Mouse (Mus musculus) embryonic facial prominence, embryonic 15.5 days (tissue): ENCODE data around the gene Cdhr2. TPM values are rescaled to one million over a fixed set of nuclear protein-coding genes. Genes with fewer than 3 reads are reported as not detected.

Experiments used
- ATAC-seq: fragments of 200-750 bp; cut with Nextera tagmentation; 2 replicates; pipeline ENCODE4 v1.8.0; 2017; ENCODE audit warnings: low read depth, moderate TSS enrichment; ENCODE audit not compliant: insufficient number of reproducible peaks, low FRiP score, low TSS enrichment
- H3K27ac ChIP-seq: fragments of 300-500 bp; sonication (generic); replicated peaks from 2 replicates; pipeline ENCODE4 v1.5.1; 2015; ENCODE audit warnings: mild to moderate bottlenecking, inconsistent platforms
- H3K27me3 ChIP-seq: fragments of 300-500 bp; sonication (generic); 2 replicates; pipeline ENCODE4 v1.6.1; 2015; ENCODE audit warnings: inconsistent platforms
- H3K36me3 ChIP-seq: fragments of 300-500 bp; sonication (generic); 2 replicates; pipeline ENCODE4 v1.6.1; 2015; ENCODE audit warnings: mild to moderate bottlenecking, inconsistent platforms
- H3K4me1 ChIP-seq: fragments of 300-500 bp; sonication (generic); 2 replicates; pipeline ENCODE4 v1.6.1; 2015; ENCODE audit warnings: inconsistent platforms
- H3K4me2 ChIP-seq: fragments of 300-500 bp; sonication (generic); replicated peaks from 2 replicates; pipeline ENCODE4 v1.6.1; 2015; ENCODE audit warnings: mild to moderate bottlenecking, inconsistent platforms
- H3K4me3 ChIP-seq: fragments of 300-500 bp; sonication (generic); replicated peaks from 2 replicates; pipeline ENCODE4 v1.5.1; 2015; ENCODE audit warnings: mild to moderate bottlenecking, inconsistent platforms
- H3K9ac ChIP-seq: fragments of 300-500 bp; sonication (generic); 2 replicates; pipeline ENCODE4 v1.6.1; 2015; ENCODE audit warnings: inconsistent platforms
- H3K9me3 ChIP-seq: fragments of 300-500 bp; sonication (generic); replicated peaks from 2 replicates; pipeline ENCODE4 v1.6.1; 2016; ENCODE audit warnings: inconsistent platforms
- WGBS: fragments of 180-500 bp; shearing (Covaris S2); methylation state at CpG from one replicate; pipeline ENCODE4 v1.1.7; 2015; 5-methylcytosine and 5-hydroxymethylcytosine counted together
- polyA plus RNA-seq: library from polyadenylated mRNA; unstranded; fragments of >200 nt; fragmentation: Nextera tagmentation; extraction: Ambion mirVana; gene quantifications from 2 replicates; pipeline ENCODE4 v1.2.1, GENCODE M21; 2015

The Cdhr2 gene
- polyA plus RNA-seq, 1 experiment from 2014 or later: not detected

DNA sequence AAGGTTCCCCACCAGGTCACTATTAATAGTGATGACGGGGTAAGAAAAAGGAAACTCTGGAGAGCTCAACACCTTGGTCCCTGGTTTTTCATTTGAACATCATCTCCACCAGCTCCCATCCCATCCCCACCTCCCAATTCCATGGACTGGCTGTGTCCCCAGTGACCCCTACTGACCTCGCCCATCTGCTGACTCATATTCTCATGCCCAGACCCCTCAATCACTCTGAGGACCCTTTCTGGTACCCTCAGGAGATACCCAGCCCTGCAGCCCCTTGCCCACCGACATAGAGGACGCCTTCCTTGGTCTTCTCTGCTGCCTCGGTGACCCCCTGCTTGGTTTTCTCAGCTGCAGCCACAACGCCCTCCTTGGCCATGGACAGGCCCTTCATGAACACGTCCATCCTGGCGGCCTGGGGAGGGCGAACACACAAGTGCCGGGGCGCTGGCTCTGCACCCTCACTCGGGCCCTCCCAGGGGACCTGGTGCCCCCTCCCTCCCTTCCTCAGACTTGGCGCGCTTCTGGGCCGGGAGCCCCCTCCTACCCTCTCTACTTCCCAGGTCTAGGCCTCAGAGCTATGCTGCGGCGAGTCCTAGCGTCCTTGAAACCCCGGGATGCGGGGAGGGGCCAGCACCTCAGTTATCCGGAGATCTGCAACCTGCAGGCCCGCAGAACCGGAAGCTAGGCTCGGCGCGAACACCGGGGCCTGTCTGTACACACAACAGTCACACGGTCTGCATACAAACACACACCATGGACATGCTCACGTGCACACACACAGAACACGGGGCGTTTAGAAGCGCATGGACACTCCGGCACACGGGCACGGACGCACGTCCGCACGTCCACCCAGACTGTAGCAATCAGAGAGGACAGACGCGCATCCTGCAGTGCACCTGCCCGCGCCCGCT, 64.3 kb downstream of the Cdhr2 start:
- WGBS: 4% methylated on average over 44 of the region's 44 CpGs
- H3K9me3 ChIP-seq: no peaks in the 10 kb centered on the region
- no peaks in the 10 kb centered on the region for H3K36me3 ChIP-seq
- H3K4me1 ChIP-seq: peaks cover 12% of the 10 kb centered on the region
- H3K4me3 ChIP-seq: peak overlapping the region; percentile 34
- H3K27ac ChIP-seq: no peak overlapping the region
- peak overlapping the region; percentile 47 for H3K4me2 ChIP-seq
- no peak for ATAC-seq
- no peak overlapping the region for H3K9ac ChIP-seq
- peaks cover 70% of the 10 kb centered on the region for H3K27me3 ChIP-seq

DNA sequence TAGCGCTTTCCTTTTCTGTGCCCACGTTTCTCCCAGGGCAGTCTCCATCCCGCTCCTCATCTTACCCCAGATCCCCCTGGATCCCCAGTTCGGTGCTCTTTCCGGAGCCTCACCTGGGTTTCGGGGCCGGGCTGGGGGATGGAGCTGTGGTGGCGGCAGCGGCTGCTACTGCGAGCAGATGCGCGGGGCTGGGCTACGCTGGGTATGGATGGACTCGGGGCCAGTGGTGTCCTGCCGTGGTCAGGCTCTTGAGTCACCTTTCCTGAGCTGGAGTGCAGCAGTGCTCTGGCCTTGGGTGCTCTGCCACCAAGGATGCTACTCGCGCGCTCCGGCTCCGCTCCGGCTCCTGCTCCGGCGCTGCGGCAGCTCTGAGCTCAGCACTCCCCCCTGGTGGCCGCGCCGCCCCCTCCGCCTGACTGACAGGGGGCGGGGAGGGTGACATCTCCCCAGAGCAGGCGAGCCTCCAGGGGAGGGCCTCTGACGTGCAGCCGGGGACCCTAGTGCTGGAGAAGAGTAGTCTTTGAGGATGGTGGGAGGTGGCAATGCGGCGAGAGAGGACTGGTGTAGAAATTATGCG, 65.0 kb downstream of the Cdhr2 start, which contains the start of gene Sncb:
Sncb (minus strand) TSS at position 404 of the 577 bp plus-strand sequence.
- no peaks in the 10 kb centered on the region for H3K36me3 ChIP-seq
- 0 out of 2 replicates have a peak, but pooled peaks have one; percentile 51 for ATAC-seq
- peak within 1 kb of the TSS; percentile 34 for H3K4me3 ChIP-seq
- H3K27ac ChIP-seq: no peak within 1 kb of the TSS
- 1% methylated on average over 35 of the region's 35 CpGs for WGBS
- peak within 1 kb of the TSS; percentile 47 for H3K4me2 ChIP-seq
- H3K4me1 ChIP-seq: peaks cover 12% of the 10 kb centered on the region
- H3K27me3 ChIP-seq: peaks cover 65% of the 10 kb centered on the region
- no peaks in the 10 kb centered on the region for H3K9me3 ChIP-seq
- H3K9ac ChIP-seq: no peak within 1 kb of the TSS

DNA sequence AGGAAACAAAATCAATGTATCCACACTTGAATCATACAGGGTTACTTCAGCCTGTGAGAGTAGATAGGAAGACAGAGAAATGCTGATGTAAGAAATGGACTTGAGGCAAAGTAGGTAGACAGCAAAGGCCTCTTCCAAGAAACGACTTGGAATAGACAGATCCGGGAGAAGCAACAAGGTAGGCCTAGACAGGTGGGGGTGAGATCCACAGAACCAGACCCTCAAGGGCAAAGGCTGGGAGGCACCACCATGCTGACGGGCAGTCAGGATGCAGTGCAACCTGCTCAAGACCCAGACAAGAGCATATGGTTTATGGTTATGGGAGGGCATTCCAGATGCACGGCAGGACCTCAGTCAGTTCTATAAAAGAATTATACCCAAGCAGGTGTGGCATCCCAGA, 65.8 kb downstream of the Cdhr2 start:
- H3K36me3 ChIP-seq: no peaks in the 10 kb centered on the region
- no peaks in the 10 kb centered on the region for H3K9me3 ChIP-seq
- no peak overlapping the region for H3K27ac ChIP-seq
- H3K4me3 ChIP-seq: no peak overlapping the region
- H3K9ac ChIP-seq: no peak overlapping the region
- H3K4me1 ChIP-seq: peaks cover 12% of the 10 kb centered on the region
- H3K4me2 ChIP-seq: no peak overlapping the region
- ATAC-seq: no peak
- H3K27me3 ChIP-seq: peaks cover 60% of the 10 kb centered on the region
- 78% methylated on average over 4 of the region's 4 CpGs for WGBS

DNA sequence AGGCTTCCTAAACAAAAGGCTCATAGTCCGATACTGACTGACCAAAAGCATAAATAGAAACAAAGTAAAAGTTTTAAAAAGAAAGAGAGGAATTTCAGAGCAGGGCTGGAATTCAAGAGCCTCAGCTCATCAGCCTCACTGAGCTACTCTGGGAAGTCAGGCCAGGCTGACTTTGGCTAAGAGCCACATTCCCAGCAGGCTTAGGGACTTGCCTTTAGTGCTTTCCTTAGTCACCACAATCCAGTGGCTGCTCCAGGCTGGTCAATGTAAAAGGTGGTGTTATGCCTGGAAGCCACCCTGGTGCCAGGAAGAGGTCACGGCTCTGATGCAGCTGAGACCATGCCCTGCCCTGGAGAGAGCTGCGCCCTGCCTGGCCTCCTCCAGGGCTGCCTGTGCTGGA, 79.3 kb downstream of the Cdhr2 start:
- H3K27ac ChIP-seq: no peak overlapping the region
- WGBS: 76% methylated on average over 3 of the region's 3 CpGs
- H3K27me3 ChIP-seq: no peaks in the 10 kb centered on the region

DNA sequence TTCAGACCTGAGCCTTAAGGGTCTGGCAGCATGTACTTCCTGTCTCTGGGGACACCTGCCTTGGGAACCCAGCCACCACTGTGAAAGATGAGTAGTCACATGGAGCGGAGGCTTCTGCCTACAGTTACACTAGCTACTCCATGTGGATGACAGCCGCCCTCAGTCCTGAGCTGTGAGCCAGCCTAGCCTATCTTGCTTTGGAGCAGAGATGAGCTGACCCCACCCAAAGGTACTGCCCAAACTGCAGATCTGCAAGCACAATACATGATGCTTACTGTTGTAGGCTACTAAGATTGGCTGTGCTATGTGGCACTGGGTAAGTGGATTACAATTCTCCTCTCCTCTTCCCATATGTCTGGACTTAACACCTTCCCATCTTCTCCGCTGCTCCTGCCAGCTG, 79.8 kb downstream of the Cdhr2 start:
- Histone ChIP-seq H3K27ac (no peak overlapping the region), H3K4me3 (no peak overlapping the region), H3K4me2 (no peak overlapping the region), H3K9me3 (no peaks in the 10 kb centered on the region), H3K27me3 (no peaks in the 10 kb centered on the region), H3K36me3 (no peaks in the 10 kb centered on the region), H3K9ac (no peak overlapping the region), H3K4me1 (peaks cover 4% of the 10 kb centered on the region; the same call in 1 of the 2 replicates)
- 79% methylated on average over 3 of the region's 3 CpGs for WGBS
- no peak for ATAC-seq

More for the DNA sequence above, 79.3 kb downstream of the Cdhr2 start:
- no peak for ATAC-seq
- Histone ChIP-seq H3K36me3 (no peaks in the 10 kb centered on the region), H3K4me1 (peaks cover 4% of the 10 kb centered on the region; the same call in 1 of the 2 replicates), H3K9me3 (no peaks in the 10 kb centered on the region), H3K4me2 (no peak overlapping the region), H3K4me3 (no peak overlapping the region), H3K9ac (no peak overlapping the region)

DNA sequence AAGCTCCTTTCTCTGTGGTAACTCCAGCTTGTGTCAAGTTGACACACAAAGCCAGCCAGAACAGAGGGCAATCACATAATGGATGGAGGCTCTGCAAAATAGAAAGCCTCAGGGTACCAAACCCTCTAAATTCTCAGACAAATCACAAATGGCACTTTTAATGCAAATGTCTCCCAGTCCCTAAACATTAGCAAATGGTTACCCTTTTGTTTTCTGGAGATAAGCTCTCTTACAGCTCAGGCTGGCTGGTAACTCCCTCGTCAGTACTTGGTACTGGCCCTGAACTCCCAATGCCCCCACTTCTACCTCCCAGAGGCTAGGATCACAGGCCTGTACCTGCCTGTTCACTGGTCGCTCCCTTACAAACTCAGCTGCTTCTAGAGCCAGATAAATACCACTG, 82.0 kb downstream of the Cdhr2 start:
- Histone ChIP-seq H3K27me3 (no peaks in the 10 kb centered on the region), H3K9ac (no peak overlapping the region), H3K4me3 (no peak overlapping the region), H3K4me2 (no peak overlapping the region), H3K36me3 (no peaks in the 10 kb centered on the region), H3K4me1 (peaks cover 4% of the 10 kb centered on the region; the same call in 1 of the 2 replicates), H3K9me3 (no peaks in the 10 kb centered on the region), H3K27ac (no peak overlapping the region)
- no peak for ATAC-seq
- 31% methylated on average over 2 of the region's 2 CpGs for WGBS

DNA sequence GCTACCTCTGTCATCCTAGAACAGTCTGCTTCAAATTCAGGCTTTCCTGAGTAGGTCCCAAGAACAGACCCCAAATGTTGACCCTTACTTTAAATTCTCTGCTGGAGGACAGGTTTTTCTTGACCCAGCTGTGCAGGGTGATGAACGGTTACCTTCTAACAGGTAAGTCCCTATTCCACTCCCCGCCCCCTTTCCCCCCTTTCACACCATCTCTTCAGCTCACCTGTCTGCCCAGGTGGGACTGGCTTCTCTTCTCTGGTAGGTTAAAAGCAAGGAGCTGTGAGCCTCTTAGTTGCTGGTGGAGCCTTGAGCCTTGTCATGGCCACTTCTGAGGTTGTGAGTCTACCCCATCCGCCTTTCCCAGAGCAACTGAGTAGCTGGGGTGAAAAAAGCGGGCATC, 82.4 kb downstream of the Cdhr2 start, which contains the start of gene Eif4e1b:
Eif4e1b (plus strand) TSS at position 301 of the 400 bp plus-strand sequence.
- H3K4me1 ChIP-seq: peaks cover 7% of the 10 kb centered on the region; the same call in 1 of the 2 replicates
- no peak within 1 kb of the TSS for H3K27ac ChIP-seq
- H3K27me3 ChIP-seq: no peaks in the 10 kb centered on the region
- H3K9ac ChIP-seq: no peak within 1 kb of the TSS
- WGBS: 82% methylated on average over 4 of the region's 4 CpGs
- H3K4me2 ChIP-seq: no peak within 1 kb of the TSS
- H3K9me3 ChIP-seq: no peaks in the 10 kb centered on the region
- no peak within 1 kb of the TSS for H3K4me3 ChIP-seq
- ATAC-seq: no peak
- no peaks in the 10 kb centered on the region for H3K36me3 ChIP-seq

Other genes with a start within 250 kb of the Cdhr2 start
- gene Thoc3, start 232.6 kb upstream of the Cdhr2 start, polyA plus RNA-seq: 99.8 and 112 TPM in 2 replicates
- gene Simc1, start 197.7 kb upstream of the Cdhr2 start, polyA plus RNA-seq: 13.7 and 14.1 TPM in 2 replicates
- gene 4833439L19Rik, start 136.0 kb upstream of the Cdhr2 start, polyA plus RNA-seq: 133 and 142 TPM in 2 replicates
- 29.1 and 29.2 TPM in 2 replicates for gene Arl10, start 126.4 kb upstream of the Cdhr2 start, polyA plus RNA-seq
- 88.1 and 90.6 TPM in 2 replicates for gene Nop16, start 111.4 kb upstream of the Cdhr2 start, polyA plus RNA-seq
- gene Higd2a, start 111.3 kb upstream of the Cdhr2 start, polyA plus RNA-seq: 179 and 183 TPM in 2 replicates
- gene Cltb, start 90.1 kb upstream of the Cdhr2 start, polyA plus RNA-seq: 79.3 and 82.1 TPM in 2 replicates
- 77.6 and 78.9 TPM in 2 replicates for gene Faf2, start 79.7 kb upstream of the Cdhr2 start, polyA plus RNA-seq
- gene Rnf44, start 7.6 kb upstream of the Cdhr2 start, polyA plus RNA-seq: 60.3 and 68.9 TPM in 2 replicates
- gene Gprin1, start 48.4 kb downstream of the Cdhr2 start, polyA plus RNA-seq: 0.65 and 0.75 TPM in 2 replicates
- 0.28 TPM in 1 of 2 replicates, not detected in the other for gene Sncb, start 65.1 kb downstream of the Cdhr2 start, polyA plus RNA-seq
- not detected in 2 replicates for gene Eif4e1b, start 82.5 kb downstream of the Cdhr2 start, polyA plus RNA-seq
- 9.2 and 11.3 TPM in 2 replicates for gene Tspan17, start 87.9 kb downstream of the Cdhr2 start, polyA plus RNA-seq
- gene Unc5a, start 247.9 kb downstream of the Cdhr2 start, polyA plus RNA-seq: 1.5 and 2.0 TPM in 2 replicates